Mouse (Mus musculus): ENCODE data around the gene Tiam1.
A peak's percentile ranks its signal among the peaks of the same experiment; 100 is the strongest.

The Tiam1 gene

DNA sequence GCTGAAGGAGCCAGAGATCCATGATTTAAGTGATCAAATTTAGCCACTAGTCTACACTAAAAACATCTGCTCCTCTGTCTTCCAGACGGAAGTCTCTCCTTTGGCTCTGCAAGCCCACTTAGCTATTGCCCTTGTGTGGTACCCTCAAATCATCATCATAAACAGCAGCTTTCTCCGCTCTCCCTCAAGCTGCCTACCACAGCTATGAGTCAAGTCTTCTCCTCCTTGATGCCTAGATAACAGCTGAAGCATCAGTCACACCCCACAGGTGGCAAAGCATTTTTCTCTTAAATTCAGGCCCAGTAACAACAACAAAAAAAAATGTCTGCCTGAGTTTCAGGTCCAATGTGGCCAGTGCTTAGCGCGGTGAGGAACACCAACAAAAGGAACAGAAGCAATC lies 150.1 kb downstream of the Tiam1 start:
- no peak for DNase-seq

DNA sequence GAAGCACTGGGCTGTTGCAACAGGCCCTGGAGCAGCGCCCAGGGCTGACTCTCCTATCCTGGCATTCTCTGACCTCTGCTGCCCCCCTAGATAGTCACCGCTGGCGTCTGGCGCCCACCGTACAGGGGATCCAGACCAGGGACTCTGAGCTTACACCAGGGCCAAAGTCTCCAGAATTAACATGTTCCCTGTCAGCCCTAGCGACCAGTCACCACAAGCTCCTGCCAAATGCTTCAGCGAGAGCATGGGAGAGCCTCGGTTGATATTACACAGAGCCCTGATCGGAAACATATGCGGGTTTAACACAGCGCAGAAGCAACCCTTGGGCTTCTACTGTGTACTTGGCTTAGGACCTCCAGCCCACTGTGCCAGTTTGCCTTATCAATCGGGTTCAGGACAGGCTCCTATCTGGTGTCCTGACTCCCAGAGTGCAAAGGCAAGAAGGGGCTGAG lies 151.8 kb downstream of the Tiam1 start:
- no peak for DNase-seq

- DNase-seq, result no peak
Measured at GRCm38 (mm10) chr16:89990288-89990955, 153.1 kb downstream of the Tiam1 start.

DNA sequence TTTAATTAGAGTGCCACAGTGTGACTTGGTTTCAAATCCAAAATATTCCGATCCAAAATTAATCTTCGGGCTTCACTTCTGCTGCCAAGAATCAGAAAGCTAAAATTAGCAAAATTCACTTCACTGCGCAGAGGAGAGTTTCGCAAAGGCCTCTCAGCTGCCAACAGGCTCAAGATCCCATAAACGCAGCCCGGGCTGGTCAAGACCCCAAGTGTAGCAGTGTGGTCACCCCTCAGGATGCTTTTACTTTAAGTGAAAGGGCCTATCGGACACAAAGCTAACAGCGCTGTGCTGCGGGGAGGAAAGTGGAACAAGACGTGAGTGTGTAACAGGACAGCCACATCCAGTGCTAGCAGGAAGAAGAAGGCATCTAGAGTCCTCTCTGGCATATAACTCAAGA lies 153.8 kb downstream of the Tiam1 start:
- DNase-seq, result peak in 1 of 2 experiments; percentile 47

GRCm38 (mm10) chr16:89986672-89987362 lies 156.8 kb downstream of the Tiam1 start:
- no peak for DNase-seq

GRCm38 (mm10) chr16:89985702-89986481 lies 157.7 kb downstream of the Tiam1 start:
- DNase-seq, result no peak

DNA sequence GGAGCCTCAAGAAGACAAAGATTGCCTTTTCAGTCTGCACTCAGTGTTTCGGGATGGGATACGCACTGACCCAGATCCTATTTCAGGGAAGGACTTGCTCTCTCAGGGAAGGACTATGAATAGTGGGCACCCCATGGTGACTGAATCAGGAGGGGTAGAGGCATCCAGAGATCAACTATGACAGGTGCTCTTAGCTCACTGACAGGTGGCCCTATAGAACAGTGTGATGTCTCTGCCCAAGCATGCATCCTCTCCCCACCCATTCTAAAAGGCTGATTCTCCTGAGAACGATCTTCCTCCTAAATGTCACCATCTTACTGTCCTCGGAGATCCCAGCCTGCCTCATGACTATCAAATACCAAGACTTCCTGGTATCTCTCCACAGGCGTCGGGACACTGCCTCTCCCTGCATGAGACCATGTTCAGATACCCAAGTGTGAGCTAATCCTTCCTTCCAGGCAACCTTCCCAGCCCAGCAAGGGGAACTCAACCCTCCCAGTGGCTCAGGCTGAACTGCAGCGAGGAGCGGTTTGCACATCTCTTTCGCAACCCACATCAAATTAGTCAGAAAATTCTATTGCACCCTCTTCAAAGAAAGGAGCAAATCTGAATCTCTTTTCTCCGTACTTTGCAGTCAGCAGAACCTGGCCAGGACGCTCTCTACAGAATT lies 163.4 kb downstream of the Tiam1 start:
- peak; percentile 54 to 67 for DNase-seq

- no peak for DNase-seq
Measured at GRCm38 (mm10) chr16:89975441-89975840, 168.1 kb downstream of the Tiam1 start.

DNA sequence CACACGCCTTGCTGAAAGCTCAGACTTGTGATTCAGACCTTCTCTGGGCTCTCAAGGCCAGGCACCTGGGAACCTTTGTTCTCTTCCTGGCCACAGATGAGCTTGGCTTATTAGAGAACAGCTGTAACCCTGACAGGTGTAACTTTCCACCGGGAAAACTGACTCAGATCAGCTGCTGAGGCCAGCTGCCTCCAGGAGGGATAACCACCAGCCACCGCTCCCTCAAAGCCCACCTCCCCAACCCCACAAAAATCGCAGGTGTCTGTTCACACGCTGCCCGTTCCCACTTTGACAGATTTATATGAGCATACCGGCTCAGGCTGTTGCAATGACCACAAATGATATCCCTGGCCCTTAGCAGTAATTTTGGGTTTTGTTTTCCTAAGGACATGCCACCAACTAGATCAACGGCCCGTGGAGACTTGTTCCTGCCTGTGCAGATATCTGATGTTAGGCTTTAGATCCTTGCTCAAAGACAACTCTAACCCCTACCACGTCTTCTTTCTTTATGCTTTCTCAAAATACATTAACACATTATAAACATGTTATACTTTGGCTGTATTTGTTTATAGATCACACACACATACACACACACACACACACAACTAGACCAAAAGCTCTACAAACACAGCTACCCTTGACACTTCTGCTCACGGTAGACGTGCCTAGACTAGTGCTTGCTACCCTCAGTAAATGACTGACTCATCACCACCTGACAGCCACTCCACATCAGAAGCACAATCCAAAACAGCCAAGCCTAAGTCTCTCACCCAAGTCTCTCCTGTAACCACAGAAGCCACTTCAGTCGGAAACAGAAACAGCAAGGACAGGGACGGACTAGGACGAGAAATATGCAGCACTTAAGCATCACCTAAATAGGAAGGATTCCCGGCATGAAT lies 169.5 kb downstream of the Tiam1 start:
- no peak for DNase-seq

DNA sequence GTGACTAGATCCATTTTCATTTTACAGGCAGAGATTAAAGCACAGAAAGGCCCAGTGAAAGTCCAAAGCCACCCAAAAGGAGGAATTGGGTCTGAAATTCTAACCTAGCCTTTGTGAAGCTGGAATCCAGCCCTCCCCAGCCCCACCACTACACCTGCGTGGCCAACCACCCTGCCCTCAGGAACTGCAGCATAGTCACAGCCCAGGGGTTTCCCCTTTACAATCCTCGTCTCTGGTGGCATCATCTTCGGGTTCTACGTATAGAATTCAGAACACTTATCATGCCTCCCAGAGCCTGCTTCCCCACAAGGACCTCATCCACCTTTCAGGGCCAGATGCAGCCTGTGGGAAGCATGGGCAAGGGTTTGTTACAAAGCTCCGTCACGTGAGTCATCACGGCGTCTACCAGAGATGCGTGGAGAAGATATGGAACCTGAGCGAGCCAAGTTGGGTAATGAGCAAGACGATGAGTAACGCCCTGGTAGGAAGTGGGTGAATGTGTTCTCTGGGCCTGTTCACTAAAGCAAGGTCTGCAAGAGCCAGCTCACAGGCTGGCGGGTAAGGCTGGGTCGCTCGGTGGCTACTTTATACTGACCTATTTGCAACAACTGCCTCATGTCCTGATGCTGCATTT lies 170.6 kb downstream of the Tiam1 start:
- DNase-seq, result no peak

- DNase-seq, result no peak
Measured at GRCm38 (mm10) chr16:89972018-89972417, 171.6 kb downstream of the Tiam1 start.

GRCm38 (mm10) chr16:89968058-89968457 lies 175.5 kb downstream of the Tiam1 start:
- no peak for DNase-seq

DNA sequence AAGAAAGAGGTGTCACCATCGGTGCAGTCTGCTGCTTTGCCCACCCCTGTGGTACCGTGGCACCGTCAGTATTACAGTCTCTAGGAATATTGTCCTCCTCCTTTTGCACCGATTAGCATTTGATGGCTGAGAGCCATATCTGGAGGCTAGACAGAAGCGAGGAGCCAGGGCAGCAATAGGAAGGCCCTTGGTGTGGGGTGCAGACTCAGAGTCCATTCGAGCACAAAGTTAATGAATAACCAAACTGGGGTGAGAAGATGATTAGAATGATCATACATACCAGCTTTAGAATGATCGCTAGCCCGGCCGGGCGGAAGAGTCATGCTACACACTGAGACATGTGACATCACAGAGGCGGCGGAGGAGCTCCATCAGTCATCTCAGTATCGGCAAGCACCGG lies 180.7 kb downstream of the Tiam1 start:
- DNase-seq, result no peak

GRCm38 (mm10) chr16:89960904-89961303 lies 182.7 kb downstream of the Tiam1 start:
- DNase-seq, result no peak

DNA sequence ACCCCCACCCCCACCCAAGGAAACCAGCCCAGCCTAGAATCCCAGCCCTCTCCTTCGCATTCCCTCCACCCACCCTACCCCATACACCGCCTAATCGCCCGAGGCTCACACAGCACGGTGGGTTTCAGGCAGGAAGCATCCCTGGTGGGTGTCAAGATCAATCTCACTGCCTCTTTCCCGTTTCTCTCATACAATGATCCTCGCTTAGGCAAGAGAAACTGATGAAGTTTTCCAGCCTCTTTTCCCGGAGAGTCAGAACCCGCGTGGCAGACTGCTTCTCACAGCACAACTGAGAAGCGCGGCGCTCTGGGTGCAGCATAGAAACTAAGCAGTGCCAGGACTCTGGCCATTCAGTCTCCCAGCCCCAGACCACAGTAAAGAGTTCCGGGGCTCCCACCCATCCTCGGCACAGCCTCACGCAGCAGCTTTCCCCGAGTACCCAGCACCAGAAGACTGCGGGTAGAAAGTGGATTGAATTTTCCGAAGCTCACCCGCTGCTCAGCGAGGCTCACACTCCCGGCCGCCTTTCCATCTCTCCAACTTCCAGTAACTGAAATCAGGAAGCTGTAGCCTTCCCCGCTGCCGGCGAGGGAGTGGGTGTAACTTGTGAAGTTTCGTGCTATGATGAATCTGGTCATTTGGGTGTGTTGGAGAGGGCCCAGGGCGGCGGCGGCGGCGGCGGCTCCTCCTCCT lies 183.2 kb downstream of the Tiam1 start:
- peak; percentile 70 to 71 for DNase-seq

DNA sequence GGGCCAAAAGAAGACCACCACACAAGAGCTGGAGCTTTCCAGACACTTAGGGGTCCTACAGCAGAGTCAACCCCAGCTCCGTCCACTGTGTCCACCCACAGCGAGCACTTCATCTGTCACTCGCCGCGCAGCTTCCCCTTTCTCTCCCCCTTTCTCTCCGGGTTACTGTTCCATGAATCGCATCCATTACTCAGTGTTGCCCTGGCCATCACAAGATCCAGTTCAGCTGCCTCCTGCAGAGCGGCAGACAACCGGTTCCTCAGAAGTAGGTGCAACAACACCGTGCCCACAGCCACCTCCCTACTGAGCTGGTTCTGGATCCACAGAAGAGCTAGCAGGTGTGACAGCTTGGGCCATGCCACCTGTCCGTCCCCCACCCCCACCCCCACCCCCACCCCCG lies 184.6 kb downstream of the Tiam1 start:
- peak; percentile 77 to 81 for DNase-seq

DNA sequence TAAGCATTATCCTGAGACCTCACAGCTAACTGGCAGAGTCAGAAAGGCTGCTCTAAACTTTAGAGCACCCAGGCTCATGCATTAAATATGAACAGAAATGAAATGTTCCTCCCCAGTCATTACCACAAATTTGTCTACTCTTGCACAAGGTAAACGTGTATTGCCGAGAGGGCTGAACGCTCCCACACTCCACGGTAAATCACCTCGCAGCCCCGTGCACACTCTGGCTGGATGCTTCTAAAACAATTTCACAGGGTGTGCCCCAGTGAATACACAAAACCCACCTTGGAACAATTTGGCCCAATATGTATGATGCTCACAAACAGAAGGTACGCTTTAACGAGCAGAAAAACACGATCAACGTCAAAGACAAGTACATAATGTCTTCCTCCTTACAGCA lies 185.5 kb downstream of the Tiam1 start:
- DNase-seq, result no peak

GRCm38 (mm10) chr16:89954525-89954924 lies 189.0 kb downstream of the Tiam1 start:
- DNase-seq, result no peak

GRCm38 (mm10) chr16:89954114-89954513 lies 189.5 kb downstream of the Tiam1 start:
- DNase-seq, result no peak

DNA sequence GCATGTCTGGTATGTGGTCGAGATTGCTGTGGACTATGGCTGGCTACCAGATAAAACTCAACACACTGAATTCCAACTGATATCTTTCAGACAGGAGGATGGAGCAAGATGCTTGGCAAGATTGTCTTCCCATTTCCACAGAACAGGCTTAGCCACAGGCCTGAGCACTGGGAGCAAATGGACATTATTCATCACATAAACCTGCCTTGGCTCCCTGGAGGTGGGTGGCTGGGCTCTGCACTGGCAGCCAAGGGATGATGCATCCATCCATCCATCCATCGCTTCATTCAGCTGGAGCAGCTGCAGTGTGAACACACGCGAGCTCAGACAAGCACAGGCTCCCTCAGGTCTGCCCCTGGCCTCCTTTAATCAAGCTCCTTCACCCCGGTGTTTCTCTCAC lies 190.7 kb downstream of the Tiam1 start:
- no peak for DNase-seq

GRCm38 (mm10) chr16:89950754-89951153 lies 192.8 kb downstream of the Tiam1 start:
- DNase-seq, result peak; percentile 89 to 90
